Mouse (Mus musculus) adrenal gland, postnatal 4 days (tissue): ENCODE results near the gene Trove2. TPM values are rescaled to one million over a fixed set of nuclear protein-coding genes. Genes with fewer than 3 reads are reported as not detected.
A peak's percentile ranks its signal among the peaks of the same experiment; 100 is the strongest.
"Not testable (repeated sequence)": the region's sequence is repeated elsewhere in the genome, so short reads cannot be mapped to it uniquely, and the experiment has no call there.

ENCODE experiments used
- DNase-seq, 2 experiments: peaks; one replicate each; pipeline ENCODE4 v3.0.0; 2021 to 2022; ENCODE audit warnings: low spot score in 2 of 2, mixed read lengths in 2 of 2
- total RNA-seq, 2 experiments: library from RNA; stranded (reverse); gene quantifications; 2 replicates each; pipeline ENCODE4 v1.2.3; 2021

Gene Trove2
- total RNA-seq, 2 experiments from 2014 or later: 12.6 to 14.3 TPM

- peak; percentile 59 to 62 for DNase-seq
These were observed 37.2 kb downstream of the Trove2 start for GRCm38 (mm10) chr1:143739361-143740350.

- DNase-seq: no peak
These were observed 38.1 kb downstream of the Trove2 start for GRCm38 (mm10) chr1:143738811-143739210.

GRCm38 (mm10) chr1:143733914-143734410 lies 42.9 kb downstream of the Trove2 start:
- DNase-seq: no peak

GRCm38 (mm10) chr1:143731691-143732090 lies 45.2 kb downstream of the Trove2 start:
- DNase-seq: no peak

GRCm38 (mm10) chr1:143730899-143731298 lies 46.0 kb downstream of the Trove2 start:
- no peak for DNase-seq

- DNase-seq: no peak
These were observed 49.0 kb downstream of the Trove2 start for GRCm38 (mm10) chr1:143727701-143728445.

GRCm38 (mm10) chr1:143724456-143725064 lies 52.3 kb downstream of the Trove2 start:
- DNase-seq: no peak

GRCm38 (mm10) chr1:143716038-143716437 lies 60.8 kb downstream of the Trove2 start, which contains the start of gene Glrx2:
TSS of gene Glrx2 (plus strand) at chr1:143716338.
- not testable (repeated sequence) for DNase-seq

DNA sequence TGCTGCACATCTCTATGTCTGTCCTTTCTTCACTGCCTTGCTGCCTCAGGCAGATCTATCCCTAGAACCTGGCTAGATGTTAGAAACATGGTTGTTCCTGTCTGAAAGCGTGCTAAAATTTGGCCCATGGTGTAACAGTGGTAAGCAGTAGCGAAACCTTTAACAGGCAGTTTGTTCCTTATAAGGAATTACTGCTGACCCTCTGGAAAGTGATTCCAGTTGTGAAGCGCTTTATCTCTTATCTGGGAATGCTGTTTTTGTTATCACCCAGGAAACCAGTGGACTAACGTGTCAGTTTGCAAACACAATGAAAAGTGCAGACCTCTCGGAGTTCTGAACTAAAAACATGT lies 66.3 kb downstream of the Trove2 start:
- no peak for DNase-seq

DNA sequence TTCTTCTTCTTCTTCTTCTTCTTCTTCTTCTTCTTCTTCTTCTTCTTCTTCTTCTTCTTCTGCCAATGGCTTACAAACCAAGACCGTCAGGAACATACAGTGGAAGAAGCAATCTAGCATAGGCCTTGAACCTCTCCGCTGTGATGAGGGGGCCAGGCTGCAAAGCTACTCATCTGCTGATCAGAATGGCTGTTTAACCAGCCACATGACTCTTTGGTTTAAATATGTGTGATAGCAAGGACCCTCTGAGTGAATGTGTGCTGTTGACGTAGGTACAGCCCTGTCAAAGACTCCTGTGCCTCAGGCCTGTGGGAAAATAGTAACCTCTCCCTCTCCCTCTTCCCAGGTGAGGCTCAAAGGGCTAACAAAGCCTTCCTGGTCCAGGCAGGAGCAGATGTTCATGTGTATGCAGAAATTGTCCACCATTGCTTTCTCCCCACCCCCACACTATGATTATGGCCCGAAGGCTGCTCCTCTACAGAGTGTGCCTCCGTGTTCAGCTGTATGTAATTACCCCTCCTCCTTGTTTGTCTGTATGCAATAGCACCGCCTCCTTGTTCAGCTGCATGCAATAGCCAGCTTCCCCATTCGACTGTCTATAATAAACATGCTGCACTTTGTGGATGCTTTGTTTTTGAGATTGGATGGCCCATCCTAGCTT lies 66.8 kb downstream of the Trove2 start:
- DNase-seq: no peak

GRCm38 (mm10) chr1:143708361-143708760 lies 68.5 kb downstream of the Trove2 start:
- DNase-seq: no peak

DNA sequence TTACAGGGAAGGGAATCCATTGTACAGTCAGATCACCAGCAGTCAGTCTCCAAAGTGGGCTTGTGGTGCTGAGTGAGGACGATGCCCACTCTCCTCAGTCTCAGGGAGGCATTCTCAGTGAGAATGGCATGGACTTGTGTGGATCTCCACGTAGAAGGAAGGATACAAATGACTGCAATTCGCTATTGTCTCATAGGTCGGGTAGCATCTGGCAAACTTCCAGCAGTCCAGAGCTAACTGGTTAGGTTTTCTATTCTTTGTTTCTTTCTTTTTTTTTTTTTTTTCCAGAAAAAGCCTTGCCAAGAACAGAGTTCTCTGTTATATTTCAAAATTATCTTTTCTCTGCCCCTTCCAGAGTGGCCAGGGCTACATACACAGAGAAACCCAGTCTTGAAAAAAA lies 69.9 kb downstream of the Trove2 start:
- no peak for DNase-seq

DNA sequence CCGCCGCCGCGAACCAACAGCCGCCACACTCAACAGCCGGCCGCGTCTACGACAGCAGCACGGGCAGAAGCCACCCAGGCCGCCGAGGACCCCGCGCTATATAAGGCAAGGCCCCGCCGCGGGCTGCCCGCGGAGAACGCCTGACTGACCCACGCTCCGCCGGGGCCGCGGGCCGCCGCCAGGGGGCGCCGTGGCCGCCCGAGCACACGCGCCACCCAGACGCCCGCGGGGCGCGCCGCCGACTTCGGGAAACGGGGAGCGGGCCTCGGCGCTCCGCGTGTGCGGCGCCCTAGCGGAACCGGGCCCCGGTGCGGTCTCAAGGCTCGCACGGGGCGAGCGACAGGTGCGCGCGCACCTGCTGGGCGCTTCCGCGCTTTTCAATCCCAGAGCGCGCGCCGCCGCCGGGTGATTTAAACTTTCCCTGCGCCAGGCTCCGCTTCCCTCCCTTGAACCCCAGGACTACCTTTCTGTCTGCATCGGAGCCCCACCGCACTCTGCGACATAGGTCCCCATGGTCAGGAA lies 74.1 kb downstream of the Trove2 start, which contains the start of gene Cdc73:
Gene Cdc73 (minus strand): TSS at position 153 of the 522 bp plus-strand sequence.
- DNase-seq: peak; percentile 79 to 87

DNA sequence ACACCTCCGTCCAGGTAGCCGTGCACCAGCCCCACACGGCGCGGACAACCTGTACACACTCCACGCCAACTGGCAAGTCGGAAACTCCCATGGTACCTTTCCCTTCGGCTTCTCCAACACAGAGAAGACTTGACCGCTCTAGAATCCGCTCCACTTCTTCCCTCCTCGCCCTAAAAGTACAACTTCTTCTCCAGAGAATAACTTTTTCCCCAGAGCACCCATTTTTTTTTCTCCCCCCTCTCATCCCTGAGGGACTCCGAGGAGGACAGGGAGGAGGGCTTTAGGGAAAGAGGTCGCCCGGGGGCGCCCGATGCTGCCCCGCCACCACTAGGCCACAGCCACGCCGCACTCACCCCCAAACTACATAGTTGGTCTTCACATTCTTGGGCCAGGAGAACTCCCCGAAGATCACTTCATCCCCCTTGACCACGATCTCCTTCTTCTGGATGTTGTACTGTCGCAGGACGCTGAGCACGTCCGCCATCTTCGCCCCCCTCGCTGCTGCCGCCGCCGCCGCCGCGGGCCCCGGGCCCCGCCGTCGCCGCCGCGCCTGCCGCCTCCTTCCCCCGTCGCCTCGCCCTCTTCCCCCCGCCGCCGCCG lies 74.6 kb downstream of the Trove2 start:
- DNase-seq: peak; percentile 24 to 28

- no peak for DNase-seq
These were observed 75.1 kb downstream of the Trove2 start for GRCm38 (mm10) chr1:143701736-143702135.

Other genes with a start within 250 kb of the Trove2 start
- gene B3galt2, start 136.4 kb downstream of the Trove2 start, total RNA-seq: 1 to 10 TPM; 3.8 to 4.7 TPM
- 10 to 100 TPM; 85.2 to 91.6 TPM for gene Cdc73, start 74.2 kb downstream of the Trove2 start, total RNA-seq
- gene Glrx2, start 60.7 kb downstream of the Trove2 start, total RNA-seq: 10 to 100 TPM; 62.0 to 64.3 TPM
- 10 to 100 TPM; 25.6 to 27.9 TPM for gene Uchl5, start 204 bp upstream of the Trove2 start, total RNA-seq
- gene Rgs2, start 227.1 kb upstream of the Trove2 start, total RNA-seq: 100 to 1,000 TPM; 169 to 213 TPM